Mouse (Mus musculus) adrenal gland, postnatal 14 days (tissue): Measurements from ENCODE around the gene Ikbke. TPM values are rescaled to one million over a fixed set of nuclear protein-coding genes. Genes with fewer than 3 reads are reported as not detected.

Source experiments
- DNase-seq: peaks from one replicate; pipeline ENCODE4 v3.0.0; 2021; ENCODE audit warnings: mixed read lengths
- total RNA-seq: library from RNA; stranded (reverse); gene quantifications from 2 replicates; pipeline ENCODE4 v1.2.3, GENCODE M21; 2021

Gene Ikbke
- total RNA-seq, 1 experiment from 2014 or later = 10.4 TPM

DNA sequence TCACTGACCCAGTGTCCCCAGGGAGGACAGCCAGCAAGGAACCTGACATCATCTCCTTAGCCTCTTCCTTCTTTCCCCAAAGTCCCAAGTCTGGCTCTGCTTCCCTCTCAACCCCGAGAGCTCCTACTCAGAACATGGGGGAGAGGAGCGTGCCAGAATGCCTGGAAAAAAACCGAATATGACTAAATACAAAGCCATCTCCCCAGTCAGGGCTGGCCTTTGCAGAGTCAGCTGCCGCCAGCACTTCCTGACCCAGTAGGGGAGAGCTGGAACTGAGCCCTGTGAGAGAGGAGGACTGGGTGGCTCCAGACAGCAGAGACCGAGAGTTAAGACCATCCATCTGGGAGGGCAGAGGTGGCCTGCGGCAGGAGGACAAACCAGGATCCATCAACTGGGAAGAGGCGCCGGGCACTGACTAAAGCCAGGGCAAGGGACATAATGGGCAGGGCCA lies 40.5 kb downstream of the Ikbke start:
- DNase-seq = peak; percentile 85

DNA sequence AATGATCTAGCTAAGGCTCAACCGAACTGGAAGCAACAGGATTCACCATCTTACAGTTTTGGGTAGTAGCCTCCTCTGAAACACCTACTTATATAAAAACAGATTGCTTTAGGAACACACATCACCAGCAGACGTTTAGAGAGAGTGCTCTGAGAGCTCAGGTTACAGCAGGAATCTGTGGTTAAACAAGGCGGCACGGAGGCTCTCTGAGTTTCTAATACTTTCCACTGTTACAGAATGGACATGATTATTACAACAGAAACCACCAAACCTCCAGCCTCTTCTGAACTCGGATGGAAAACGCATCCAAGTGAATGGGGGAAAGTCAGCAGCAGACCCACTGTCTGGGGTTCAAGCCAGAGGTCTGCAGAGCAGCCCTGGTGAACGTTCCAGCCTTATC lies 43.3 kb downstream of the Ikbke start:
- no peak for DNase-seq

DNA sequence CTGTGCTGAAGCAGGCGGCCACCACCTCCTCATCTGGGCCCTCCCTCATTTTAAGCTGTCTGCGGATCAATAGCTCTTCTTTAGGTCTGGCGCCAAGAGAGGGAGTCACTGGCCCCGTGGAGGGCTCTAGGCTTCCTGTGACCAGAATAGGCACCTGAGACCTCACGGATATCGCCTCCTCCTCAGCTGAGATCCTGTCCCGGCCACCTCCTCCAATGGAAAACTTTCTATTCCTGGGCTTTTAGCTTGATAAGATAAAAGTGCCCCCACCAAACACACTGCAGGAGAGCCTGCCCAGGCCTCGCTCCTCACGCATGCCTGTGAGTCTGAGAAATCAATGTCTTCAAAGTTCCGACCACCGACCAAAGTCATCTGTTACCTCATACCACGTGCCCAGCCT lies 45.9 kb downstream of the Ikbke start:
- no peak for DNase-seq

DNA sequence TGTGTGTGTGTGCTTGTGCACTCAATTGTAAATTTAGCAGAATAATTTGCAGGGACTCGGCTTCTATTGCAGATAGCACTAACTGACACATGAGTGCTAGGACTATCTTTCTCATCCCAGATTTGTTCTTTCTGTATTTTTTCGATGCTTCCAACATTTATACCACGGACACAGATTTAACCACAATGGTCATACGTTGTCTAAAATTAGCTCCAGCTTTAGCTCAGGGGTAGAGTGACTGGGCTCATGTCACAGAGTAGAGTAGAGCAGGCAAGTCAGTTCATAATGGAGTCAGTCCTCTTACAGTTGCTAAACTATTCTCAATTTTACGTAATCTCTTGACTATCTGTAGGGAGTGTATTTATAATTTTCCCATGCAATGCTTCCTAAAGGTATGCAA lies 50.7 kb downstream of the Ikbke start:
- DNase-seq = no peak

DNA sequence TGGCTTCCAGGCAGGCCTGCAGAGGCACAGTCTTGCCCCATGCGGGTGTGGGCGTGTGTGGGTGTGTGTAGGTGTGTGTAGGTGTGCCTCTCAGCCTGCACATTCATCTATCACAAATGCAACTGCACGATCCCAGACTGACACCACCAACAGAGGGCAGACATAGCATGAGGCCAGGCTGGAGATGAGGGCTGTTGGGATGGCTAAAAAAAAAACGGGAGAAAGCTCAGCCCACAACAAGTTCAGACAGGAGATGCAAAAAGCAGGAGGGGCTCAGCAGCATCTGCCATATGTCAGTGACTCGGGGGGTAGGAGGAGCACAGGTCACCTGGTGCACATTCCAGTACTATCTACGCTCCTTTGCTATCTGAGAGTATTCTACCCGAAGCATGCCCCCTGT lies 51.2 kb downstream of the Ikbke start:
- no peak for DNase-seq

DNA sequence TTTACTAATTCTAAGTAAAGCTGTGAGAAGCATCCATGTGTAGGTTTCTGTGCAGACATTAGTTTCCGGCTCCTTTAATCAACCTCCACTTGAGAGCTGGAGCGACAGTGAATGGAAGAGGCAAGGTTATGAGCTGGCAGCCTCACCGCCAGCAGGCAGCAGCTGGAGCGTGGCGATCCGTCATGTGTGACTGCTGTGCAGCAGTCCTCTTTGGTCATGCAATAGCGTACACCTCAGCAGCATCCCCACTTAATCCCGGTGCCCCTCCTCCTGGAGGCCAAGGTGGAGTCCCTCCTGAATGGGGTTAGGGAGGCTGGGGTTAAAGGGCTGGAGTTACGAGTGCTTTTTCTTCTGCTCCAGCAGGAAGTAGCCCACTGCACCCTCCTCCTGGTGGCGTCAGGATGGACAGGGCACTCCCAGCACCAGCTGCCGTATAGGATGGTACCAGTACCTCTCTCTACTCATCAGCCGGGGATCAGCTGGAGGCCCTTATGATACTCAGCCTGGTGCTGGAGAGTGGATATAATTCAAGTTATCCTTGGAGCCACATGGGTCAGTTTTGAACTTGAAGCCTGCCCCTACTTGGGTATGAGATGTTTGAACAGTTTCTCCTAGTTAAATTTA lies 54.4 kb downstream of the Ikbke start:
- no peak for DNase-seq

DNA sequence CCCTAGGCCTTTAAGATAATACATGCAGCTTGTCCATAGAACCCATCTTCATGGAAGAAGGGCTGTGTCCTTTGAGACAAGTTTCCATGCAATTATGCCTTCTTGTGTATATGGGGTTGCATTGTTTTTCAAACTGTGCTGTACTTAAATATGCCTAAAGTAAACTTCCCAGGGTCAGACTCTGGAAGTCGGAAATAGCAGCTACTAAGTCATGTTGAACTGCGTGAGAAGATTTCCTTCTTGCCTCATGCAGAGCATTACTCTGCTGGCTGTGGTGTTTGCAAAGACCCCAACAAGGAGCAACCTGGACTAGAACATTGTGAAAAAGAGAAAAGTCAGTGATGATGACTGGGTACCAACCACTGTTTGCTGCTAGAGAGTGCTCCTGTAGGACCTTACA lies 56.1 kb downstream of the Ikbke start:
- no peak for DNase-seq

DNA sequence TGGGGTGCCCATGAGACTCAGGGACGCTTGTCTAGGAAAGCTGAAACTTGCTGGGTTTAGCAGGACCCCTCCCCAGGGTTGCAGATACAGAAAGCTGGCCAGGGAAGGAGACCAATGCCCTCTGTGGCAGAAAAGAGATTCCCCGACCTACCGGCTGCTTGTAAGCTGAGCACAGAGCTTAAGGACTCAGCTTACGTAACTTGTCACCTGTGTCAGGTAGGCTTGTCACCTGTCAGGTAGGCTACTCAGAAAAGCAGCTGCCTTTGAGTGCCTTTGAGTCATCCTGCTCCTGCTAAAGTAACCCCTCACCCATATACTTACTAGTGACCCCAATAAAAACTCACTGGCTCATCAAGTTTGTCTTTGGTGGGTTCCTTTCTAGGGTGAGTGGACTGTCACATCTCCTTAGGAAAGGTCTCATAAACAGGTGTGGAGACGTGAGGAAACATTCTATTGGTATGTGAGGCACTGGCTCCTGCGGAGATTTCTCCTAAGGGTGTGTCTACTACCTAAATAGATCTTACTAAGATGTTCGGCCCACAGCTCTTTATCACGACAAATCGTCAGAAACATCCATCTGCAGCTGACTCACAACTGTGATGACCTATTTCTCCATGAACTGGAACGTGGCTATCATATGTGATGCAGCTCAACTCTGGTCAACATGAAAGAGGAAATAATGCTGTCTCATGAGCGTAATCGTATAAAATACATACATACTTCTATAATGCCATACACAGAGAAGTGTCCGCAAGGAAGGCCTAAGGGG lies 57.4 kb downstream of the Ikbke start:
- DNase-seq = no peak

DNA sequence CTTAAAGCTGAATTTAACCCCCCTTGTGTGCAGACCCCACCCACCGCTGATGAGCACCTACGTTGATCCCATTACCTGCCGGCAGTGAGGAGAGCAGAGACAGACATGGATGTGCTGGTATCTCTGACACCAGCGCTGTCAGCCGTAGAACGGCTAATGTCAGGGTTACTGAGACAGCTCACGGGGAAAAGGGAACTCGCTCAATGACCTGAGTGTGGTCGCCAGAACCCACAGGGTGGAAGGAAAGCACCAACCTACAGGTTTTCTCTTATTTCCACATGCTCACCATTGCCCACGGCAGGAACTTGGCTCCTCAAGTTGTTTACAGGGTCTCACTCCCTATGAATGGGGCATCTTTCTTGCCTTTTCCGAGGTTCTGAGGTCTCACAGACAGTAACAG lies 60.5 kb downstream of the Ikbke start:
- no peak for DNase-seq

DNA sequence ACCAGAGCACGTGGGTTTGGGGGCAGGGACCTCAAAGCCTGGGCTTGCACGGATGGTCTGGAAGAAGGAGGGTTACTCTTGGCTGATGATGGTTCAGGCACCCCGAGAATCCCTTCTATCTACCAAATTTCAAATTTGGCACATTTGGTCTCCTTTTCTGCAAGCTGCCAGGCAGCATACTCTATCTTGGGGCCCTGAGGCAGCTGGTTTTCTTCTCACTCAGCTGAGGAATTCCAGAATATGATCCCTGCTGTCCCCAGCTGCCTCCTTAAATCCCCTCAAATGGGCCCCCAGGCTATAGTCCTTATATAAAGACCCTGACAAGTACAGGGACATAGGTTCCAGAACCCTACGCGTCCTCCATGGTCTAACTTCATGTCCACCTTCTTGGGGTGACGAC lies 66.0 kb downstream of the Ikbke start:
- DNase-seq = no peak

DNA sequence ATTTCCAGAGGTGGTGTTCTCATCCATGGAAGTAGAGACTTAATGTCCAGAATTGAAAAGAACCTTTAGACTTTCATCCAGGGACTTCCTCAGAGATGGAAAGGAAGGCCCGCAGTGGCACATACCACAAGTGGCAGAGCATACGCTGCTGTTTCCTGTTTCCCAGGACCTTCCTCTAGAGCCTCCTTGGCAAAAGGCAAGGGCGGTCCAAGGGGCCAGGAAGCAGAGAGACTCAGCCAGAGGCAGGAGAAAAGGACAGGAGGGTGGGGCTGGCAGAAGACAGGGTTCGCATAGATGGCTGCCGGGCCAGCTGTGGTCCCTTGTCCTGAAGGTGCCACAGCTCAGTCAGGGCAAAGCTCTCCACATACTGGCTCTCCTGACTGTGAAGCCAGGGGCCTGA lies 66.5 kb downstream of the Ikbke start:
- DNase-seq = no peak

DNA sequence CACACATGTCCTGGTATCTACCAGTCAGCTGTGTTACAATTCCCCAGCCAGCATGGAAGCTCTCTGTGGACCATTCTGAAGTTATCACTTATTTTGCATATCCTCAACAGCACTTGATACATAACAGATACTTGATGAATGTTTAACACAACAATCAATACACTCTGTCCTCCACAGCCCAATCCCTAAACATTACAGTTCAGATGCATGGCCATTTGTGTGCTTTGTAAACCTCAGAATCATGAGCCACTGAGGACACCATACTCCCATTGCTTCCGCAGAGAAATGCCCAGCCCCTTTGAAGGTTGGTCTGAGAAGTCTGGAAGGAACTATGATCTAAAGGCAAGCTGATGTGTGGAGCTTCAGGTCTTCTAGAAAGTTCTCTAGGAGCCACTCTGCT lies 67.8 kb downstream of the Ikbke start:
- DNase-seq = no peak

DNA sequence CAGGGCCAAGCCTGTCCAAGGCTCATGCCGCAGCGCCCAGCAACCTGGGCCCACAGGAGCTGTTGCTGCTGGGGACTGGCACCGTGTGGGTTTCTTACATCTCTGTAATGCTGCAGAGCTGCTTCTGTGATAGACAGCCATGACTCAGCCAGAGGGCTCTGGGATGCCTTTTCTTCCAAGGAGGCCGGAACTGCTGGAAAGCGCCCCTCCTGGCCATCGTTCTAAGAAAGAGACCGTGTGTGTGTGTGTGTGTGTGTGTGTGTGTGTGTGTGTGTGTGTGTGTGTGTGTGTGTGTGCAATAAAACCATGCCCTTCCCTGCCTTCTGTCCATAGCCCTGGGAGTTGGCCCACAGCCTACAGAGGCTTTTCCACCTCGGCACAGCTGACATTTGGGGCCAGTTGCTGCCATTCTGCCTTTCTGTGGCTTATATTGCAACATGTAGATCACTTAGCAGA lies 69.4 kb downstream of the Ikbke start:
- peak; percentile 70 for DNase-seq

DNA sequence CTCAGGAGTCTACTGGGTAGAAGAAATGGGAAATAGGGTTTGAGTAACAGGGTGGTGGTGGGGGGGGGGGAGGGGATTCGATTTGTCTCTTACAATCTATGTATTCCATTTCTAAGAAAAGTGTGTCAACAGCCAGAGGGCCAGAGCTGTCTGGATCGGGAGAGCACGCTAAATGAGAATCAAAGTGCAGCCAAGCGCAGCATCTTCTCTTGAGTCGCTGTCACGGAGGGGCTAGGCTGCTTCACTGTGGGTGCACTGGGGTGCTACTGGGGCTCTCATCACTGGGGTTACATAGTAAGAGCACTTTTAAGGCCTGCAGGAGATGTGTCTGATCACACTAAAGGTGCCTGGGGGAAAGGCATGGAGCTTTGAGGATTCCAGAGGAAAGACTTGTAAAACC lies 70.6 kb downstream of the Ikbke start:
- no peak for DNase-seq

DNA sequence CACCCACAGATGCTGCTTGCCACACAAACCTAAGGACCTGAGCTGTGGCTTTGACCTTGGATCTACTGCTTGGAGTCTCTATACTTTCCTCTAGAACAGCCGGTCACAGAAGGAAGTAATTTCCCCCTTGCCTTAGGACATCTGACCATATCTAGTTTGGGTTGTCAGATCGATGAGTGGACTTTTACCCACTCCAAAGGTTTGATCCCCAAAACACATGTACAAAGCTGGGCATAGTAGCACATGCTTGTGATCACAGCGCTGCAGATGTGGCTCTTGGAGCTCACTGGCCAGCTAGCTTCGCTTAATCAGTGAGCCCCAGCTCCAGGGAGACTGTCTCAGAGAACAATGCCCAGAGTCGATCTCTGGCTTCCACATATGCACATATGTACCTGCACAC lies 71.3 kb downstream of the Ikbke start:
- no peak for DNase-seq

DNA sequence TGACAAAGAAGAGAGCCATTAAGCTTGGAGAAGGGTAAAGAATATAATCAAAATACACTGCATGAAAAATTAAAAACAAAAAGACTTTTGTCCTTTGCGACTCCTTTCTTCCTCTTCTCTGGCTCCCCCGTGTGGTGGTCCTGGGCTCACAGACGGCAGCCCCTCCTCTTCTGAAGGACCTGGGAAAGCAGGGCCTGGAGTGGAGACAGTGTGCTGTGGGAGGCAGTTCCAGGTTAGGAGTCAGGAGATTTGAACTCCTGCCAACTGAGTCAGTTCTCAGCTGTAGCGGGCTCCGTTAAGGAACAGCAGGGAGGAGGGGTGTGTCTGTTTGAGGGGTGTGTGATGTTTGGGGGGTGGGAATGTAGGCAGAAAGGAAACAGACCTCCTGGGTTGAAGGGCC lies 71.9 kb downstream of the Ikbke start:
- DNase-seq = peak; percentile 89

DNA sequence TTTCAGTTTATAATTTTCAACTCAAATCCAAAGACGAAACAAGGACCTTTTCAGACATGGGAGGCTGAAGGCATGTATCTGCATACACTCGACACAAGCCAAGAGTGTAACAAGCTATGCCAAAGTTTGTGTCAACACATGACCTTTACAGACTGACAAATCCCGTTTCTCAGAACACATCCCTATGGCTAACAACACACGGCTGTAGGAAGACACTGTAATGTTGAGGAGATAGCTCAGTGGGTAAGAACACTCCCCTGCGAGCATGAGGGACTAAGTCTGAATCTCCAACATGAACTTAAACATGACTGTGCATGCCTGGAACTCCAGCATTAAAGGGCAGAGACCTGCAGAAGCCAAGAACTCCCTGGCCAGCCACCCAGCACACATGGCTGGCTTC lies 73.1 kb downstream of the Ikbke start:
- DNase-seq = no peak

DNA sequence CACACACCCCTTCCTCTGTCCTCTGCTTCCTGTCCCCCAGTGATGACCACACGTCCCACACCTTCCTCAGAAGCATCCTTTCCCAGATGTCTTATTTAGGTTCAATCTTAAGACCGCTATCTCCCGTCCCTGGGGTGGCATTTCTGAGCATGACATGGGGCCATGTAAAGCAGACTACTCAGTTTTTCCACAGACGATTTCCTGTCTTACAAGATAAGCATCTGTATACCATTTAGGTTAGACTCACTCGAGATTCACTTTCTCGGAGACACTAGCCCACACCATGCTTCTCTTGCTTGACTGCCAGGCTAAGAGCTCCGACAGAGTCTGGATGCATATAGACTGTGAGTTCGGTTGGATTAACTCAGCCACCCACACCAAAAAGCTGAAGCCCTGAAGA lies 74.9 kb downstream of the Ikbke start:
- no peak for DNase-seq

Other genes starting within 250 kb of the Ikbke start
- 159 and 180 TPM in 2 replicates for gene Mapkapk2, start 181.8 kb downstream of the Ikbke start, total RNA-seq
- 5.3 and 7.1 TPM in 2 replicates for gene Dyrk3, start 141.3 kb downstream of the Ikbke start, total RNA-seq
- 42.2 and 43.4 TPM in 2 replicates for gene Eif2d, start 126.4 kb downstream of the Ikbke start, total RNA-seq
- 9.7 and 18.1 TPM in 2 replicates for gene Rassf5, start 34.3 kb downstream of the Ikbke start, total RNA-seq
- gene Srgap2, start 247.7 kb upstream of the Ikbke start, total RNA-seq = 29.0 and 31.9 TPM in 2 replicates
- gene Fam72a, start 248.3 kb upstream of the Ikbke start, total RNA-seq = 1.2 and 1.3 TPM in 2 replicates